8 mouse cellular contexts compared by ENCODE assay signal in the genomic region with DNA sequence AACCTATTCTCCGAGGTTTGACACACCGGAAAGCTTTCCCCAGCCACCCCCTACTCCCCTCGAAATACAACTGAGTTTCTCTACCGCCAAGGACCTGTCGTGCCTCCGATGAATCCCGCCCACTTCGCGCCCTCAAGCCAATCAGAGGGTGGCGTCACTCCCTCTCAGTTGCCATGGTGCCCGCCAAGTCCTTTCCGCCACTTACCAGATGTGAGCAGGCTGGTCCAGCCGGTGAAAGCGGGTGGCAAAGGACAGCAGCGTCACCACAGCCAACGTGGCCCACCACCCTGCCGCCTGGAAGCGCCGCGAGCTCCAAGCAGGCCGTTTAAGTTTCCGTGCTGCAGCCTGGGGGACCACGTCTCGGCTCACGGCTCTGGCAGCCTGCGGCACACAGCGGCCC. TPM values are rescaled to one million over a fixed set of nuclear protein-coding genes. Genes with fewer than 3 reads are reported as not detected.
A peak's percentile ranks its signal among the peaks of the same experiment; 100 is the strongest.
DNase-seq lines count a peak whose midpoint lies in the region; ATAC-seq and TF ChIP-seq lines count a peak whose summit lies in the region.

Gstz1 (plus strand) TSS at position 200 of the 400 bp plus-strand sequence.

- ATAC-seq in kidney, embryonic 14.5 days (ENCODE audit: low FRiP score, low TSS enrichment), result peak; percentile 88
- peak; percentile 84 for ATAC-seq in limb, embryonic 15.5 days (ENCODE audit: insufficient number of reproducible peaks, low FRiP score, low TSS enrichment, low read depth)

- peaks cover 8% of the 10 kb centered on the region for H3K9me3 ChIP-seq in kidney, embryonic 14.5 days (ENCODE audit: control insufficient read depth, low read length)
- no peaks in the 10 kb centered on the region for H3K9me3 ChIP-seq in limb, embryonic 15.5 days

- H3K27me3 ChIP-seq in kidney, embryonic 14.5 days (ENCODE audit: control insufficient read depth, insufficient read depth, low read length), result no peaks in the 10 kb centered on the region
- H3K27me3 ChIP-seq in limb, embryonic 15.5 days, result no peaks in the 10 kb centered on the region

- no peak for TF ChIP-seq CTCF in bone marrow macrophage, adult 2 months (IDR thresholded peaks at IDR 0.05; ENCODE audit: low read depth, low read length)
- TF ChIP-seq CTCF in embryonic fibroblast, embryonic 13.5 days (IDR thresholded peaks at IDR 0.05; ENCODE audit: borderline replicate concordance, insufficient read depth, low read length), result no peak

- DNase-seq in A20 (ENCODE audit: low read depth, low spot score), result peak; percentile 91
- DNase-seq in heart, adult 9 months (ENCODE audit: low spot score in 2 of 2), result peak; percentile 86 to 89
- DNase-seq in monocyte, adult 2 months (ENCODE audit: low read depth in 1 of 2, low spot score in 2 of 2), result peak; percentile 43 to 73
- DNase-seq in spleen, postnatal 4 days (ENCODE audit: low spot score in 2 of 2), result peak; percentile 90 to 95

- H3K36me3 ChIP-seq in kidney, embryonic 14.5 days (ENCODE audit: control insufficient read depth, insufficient read depth, low read length), result no peaks in the 10 kb centered on the region
- 0 out of 2 replicates have a peak, but pooled peaks cover 8% of the 10 kb centered on the region for H3K36me3 ChIP-seq in limb, embryonic 15.5 days

- peak within 1 kb of the TSS; percentile 53 for H3K9ac ChIP-seq in kidney, embryonic 14.5 days (ENCODE audit: low read depth, low read length)
- peak within 1 kb of the TSS; percentile 74 for H3K9ac ChIP-seq in limb, embryonic 15.5 days

- H3K4me3 ChIP-seq in bone marrow macrophage, adult 2 months (ENCODE audit: insufficient read depth, low read length), result peak within 1 kb of the TSS; percentile 86
- peak within 1 kb of the TSS; percentile 57 for H3K4me3 ChIP-seq in embryonic fibroblast, embryonic 13.5 days (ENCODE audit: insufficient read depth, low read length)
- peak within 1 kb of the TSS; percentile 94 for H3K4me3 ChIP-seq in kidney, embryonic 14.5 days (ENCODE audit: low read length)
- H3K4me3 ChIP-seq in limb, embryonic 15.5 days, result peak within 1 kb of the TSS; percentile 98

- TF ChIP-seq POLR2A in bone marrow macrophage, adult 2 months (IDR thresholded peaks at IDR 0.05; ENCODE audit: borderline replicate concordance, low read depth, low read length), result no peak
- TF ChIP-seq POLR2A in embryonic fibroblast, embryonic 13.5 days (IDR thresholded peaks at IDR 0.05; ENCODE audit: low read depth, low read length), result peak; percentile 55

- H3K4me1 ChIP-seq in bone marrow macrophage, adult 2 months (ENCODE audit: control insufficient read depth, insufficient read depth, low read length), result no peaks in the 10 kb centered on the region
- H3K4me1 ChIP-seq in embryonic fibroblast, embryonic 13.5 days (ENCODE audit: control insufficient read depth, insufficient read depth, low read length), result 0 out of 2 replicates have a peak, but pooled peaks cover 4% of the 10 kb centered on the region
- H3K4me1 ChIP-seq in kidney, embryonic 14.5 days (ENCODE audit: control insufficient read depth, insufficient read depth, low read length), result peaks cover 7% of the 10 kb centered on the region; the same call in 1 of the 2 replicates
- peaks cover 12% of the 10 kb centered on the region for H3K4me1 ChIP-seq in limb, embryonic 15.5 days

- WGBS in kidney, embryonic 14.5 days, result under 1% methylated on average over 27 of the region's 27 CpGs
- WGBS in limb, embryonic 15.5 days, result 0% methylated on average over 27 of the region's 27 CpGs

- peak within 1 kb of the TSS; percentile 56 for H3K4me2 ChIP-seq in kidney, embryonic 14.5 days (replicated peaks; ENCODE audit: low read depth, low read length)
- peak within 1 kb of the TSS; percentile 57 for H3K4me2 ChIP-seq in limb, embryonic 15.5 days

- peak within 1 kb of the TSS; percentile 61 for H3K27ac ChIP-seq in bone marrow macrophage, adult 2 months (ENCODE audit: insufficient read depth, low read depth, low read length)
- H3K27ac ChIP-seq in embryonic fibroblast, embryonic 13.5 days (ENCODE audit: insufficient read depth, low read length), result peak within 1 kb of the TSS; percentile 75
- H3K27ac ChIP-seq in kidney, embryonic 14.5 days (ENCODE audit: low read depth, low read length), result peak within 1 kb of the TSS; percentile 85
- H3K27ac ChIP-seq in limb, embryonic 15.5 days, result peak within 1 kb of the TSS; percentile 99

RNA-seq across cellular contexts. Expression of gene Gstz1, which starts in this region (rescaled TPM):
- 17.5 and 20.0 TPM in 2 replicates for polyA plus RNA-seq in bone marrow macrophage, adult 2 months (2012; ENCODE audit: insufficient read depth, insufficient read length, missing spikeins)
- polyA plus RNA-seq in embryonic fibroblast, embryonic 13.5 days (2011; ENCODE audit: insufficient read length, low read depth, missing spikeins), result 41.1 and 46.9 TPM in 2 replicates
- polyA plus RNA-seq in kidney, embryonic 14.5 days (2014; fragmentation: Nextera tagmentation; extraction: Ambion mirVana), result 41.6 and 44.8 TPM in 2 replicates
- 30.5 and 33.1 TPM in 2 replicates for polyA plus RNA-seq in limb, embryonic 15.5 days (2015; fragmentation: Nextera tagmentation; extraction: Ambion mirVana)

Comparison
In these comparisons a context has a peak if more than half of its experiments do, and no peak if none do; other contexts are left out.
1. Peak in every context shown above with its lines: DNase-seq, ATAC-seq, H3K4me3 ChIP-seq and H3K27ac ChIP-seq.